Mouse (Mus musculus) limb, embryonic 14.5 days (tissue): ENCODE data around the gene B430306N03Rik. TPM values are rescaled to one million over a fixed set of nuclear protein-coding genes. Genes with fewer than 3 reads are reported as not detected.
"Not testable (repeated sequence)": the region's sequence is repeated elsewhere in the genome, so short reads cannot be mapped to it uniquely, and the experiment has no call there.

ENCODE experiments used
- ATAC-seq: fragments of 200-750 bp; cut with Nextera tagmentation; 2 replicates; pipeline ENCODE4 v1.8.0; 2017; ENCODE audit warnings: low read depth, moderate number of reproducible peaks, moderate TSS enrichment; ENCODE audit not compliant: low FRiP score
- DNase-seq: peaks from one replicate; pipeline ENCODE4 v3.0.0-alpha.2; 2015; ENCODE audit warnings: low spot score
- H3K27ac ChIP-seq: fragments of 300-500 bp; sonication (generic); replicated peaks from 2 replicates; pipeline ENCODE4 v1.5.1; 2014; ENCODE audit warnings: low read depth, mild to moderate bottlenecking, low read length, moderate library complexity, mixed read lengths
- H3K27me3 ChIP-seq: fragments of 300-500 bp; sonication (generic); 2 replicates; pipeline ENCODE4 v1.6.1; 2014; ENCODE audit warnings: low read length, mixed read lengths; ENCODE audit not compliant: control insufficient read depth, insufficient read depth
- H3K36me3 ChIP-seq: fragments of 300-500 bp; sonication (generic); 2 replicates; pipeline ENCODE4 v1.6.1; 2014; ENCODE audit warnings: mild to moderate bottlenecking, low read length, moderate library complexity, mixed read lengths; ENCODE audit not compliant: control insufficient read depth, insufficient read depth
- H3K4me1 ChIP-seq: fragments of 300-500 bp; sonication (generic); 2 replicates; pipeline ENCODE4 v1.6.1; 2014; ENCODE audit warnings: antibody characterized with exemption, low read length, mixed read lengths; ENCODE audit not compliant: control insufficient read depth, insufficient read depth
- H3K4me2 ChIP-seq: fragments of 300-500 bp; sonication (generic); replicated peaks from 2 replicates; pipeline ENCODE4 v1.6.1; 2014; ENCODE audit warnings: low read depth, mild to moderate bottlenecking, low read length, moderate library complexity; ENCODE audit not compliant: severe bottlenecking
- H3K4me3 ChIP-seq: fragments of 300-500 bp; sonication (generic); replicated peaks from 2 replicates; pipeline ENCODE4 v1.5.1; 2014; ENCODE audit warnings: low read length
- H3K9ac ChIP-seq: fragments of 300-500 bp; sonication (generic); 2 replicates; pipeline ENCODE4 v1.6.1; 2014; ENCODE audit warnings: mild to moderate bottlenecking, low read depth, low read length, moderate library complexity; ENCODE audit not compliant: severe bottlenecking
- H3K9me3 ChIP-seq: fragments of 300-500 bp; sonication (generic); 2 replicates; pipeline ENCODE4 v1.6.1; 2016; ENCODE audit warnings: low read length; ENCODE audit not compliant: control insufficient read depth
- POLR2A ChIP-seq: fragments of 200-500 bp; IDR thresholded peaks from 2 replicates; pipeline ENCODE4 v1.8.0; 2012; ENCODE audit warnings: inconsistent platforms, mild to moderate bottlenecking, moderate library complexity, borderline replicate concordance; ENCODE audit not compliant: insufficient read depth, insufficient read length; ENCODE audit errors: extremely low read depth
- WGBS: fragments of 180-500 bp; shearing (Covaris S2); extraction: QIAGEN DNeasy Blood & Tissue Kit; methylation state at CpG from one replicate; pipeline ENCODE4 v1.1.7; 2014; 5-methylcytosine and 5-hydroxymethylcytosine counted together
- polyA plus RNA-seq, 2 experiments: library from polyadenylated mRNA; depleted of rRNA in 1 of 2; stranded (reverse) in 1 of 2; unstranded in 1 of 2; fragments of >200 nt; fragmentation: Nextera tagmentation in 1 of 2; extraction: Ambion mirVana in 1 of 2; gene quantifications; 2 replicates each; pipeline versions ENCODE4 v1.2.1 to v1.2.3; 2012 to 2014

The B430306N03Rik gene
- polyA plus RNA-seq, 2 experiments = 0.18 to 0.28 TPM

- no peaks in the 10 kb centered on the region for H3K36me3 ChIP-seq
- H3K9ac ChIP-seq = no peak overlapping the region
- DNase-seq (no peak), ATAC-seq (no peak)
- H3K4me3 ChIP-seq = no peak overlapping the region
- no peak overlapping the region for H3K4me2 ChIP-seq
- no peak for TF ChIP-seq POLR2A
- H3K9me3 ChIP-seq = no peaks in the 10 kb centered on the region
- 77% methylated on average over 2 of the region's 2 CpGs for WGBS
- H3K27ac ChIP-seq = no peak overlapping the region
- H3K27me3 ChIP-seq = no peaks in the 10 kb centered on the region
- no peaks in the 10 kb centered on the region for H3K4me1 ChIP-seq
These were observed 31.3 kb downstream of the B430306N03Rik start for GRCm38 (mm10) chr17:48347287-48347686.

- Histone ChIP-seq H3K9ac (no peak overlapping the region), H3K4me2 (no peak overlapping the region), H3K9me3 (no peaks in the 10 kb centered on the region), H3K4me3 (no peak overlapping the region), H3K27me3 (no peaks in the 10 kb centered on the region), H3K4me1 (no peaks in the 10 kb centered on the region), H3K36me3 (no peaks in the 10 kb centered on the region), H3K27ac (no peak overlapping the region)
- 72% methylated on average over 5 of the region's 5 CpGs for WGBS
- DNase-seq (no peak), ATAC-seq (no peak)
- TF ChIP-seq POLR2A = no peak
These were observed 34.8 kb downstream of the B430306N03Rik start for GRCm38 (mm10) chr17:48350681-48351193.

DNA sequence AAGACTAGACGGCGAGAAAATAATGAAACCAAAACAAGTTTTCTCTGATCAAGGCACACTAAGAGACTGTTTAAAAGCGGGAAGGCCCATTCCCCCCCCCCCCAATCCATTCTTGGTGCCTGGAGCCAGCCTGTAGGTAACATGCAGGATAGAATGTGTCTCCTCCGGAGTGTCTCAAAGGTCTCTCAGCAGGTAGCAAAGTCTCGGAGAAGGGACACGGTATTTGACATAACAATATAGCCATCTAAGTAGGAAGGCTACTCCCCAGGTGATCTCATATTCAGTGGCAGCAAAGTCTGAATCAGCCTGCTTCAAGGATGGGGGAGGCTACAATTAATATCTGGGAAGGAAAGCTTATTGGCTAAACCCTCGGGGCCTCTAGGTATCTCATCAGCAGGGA is 37.0 kb downstream of the B430306N03Rik start:
- H3K27me3 ChIP-seq, H3K9me3 ChIP-seq, H3K4me1 ChIP-seq, ATAC-seq, H3K36me3 ChIP-seq, H3K27ac ChIP-seq, H3K4me3 ChIP-seq, DNase-seq, H3K9ac ChIP-seq, H3K4me2 ChIP-seq: not testable (repeated sequence)
- 78% methylated on average over 7 of the region's 7 CpGs for WGBS

DNA sequence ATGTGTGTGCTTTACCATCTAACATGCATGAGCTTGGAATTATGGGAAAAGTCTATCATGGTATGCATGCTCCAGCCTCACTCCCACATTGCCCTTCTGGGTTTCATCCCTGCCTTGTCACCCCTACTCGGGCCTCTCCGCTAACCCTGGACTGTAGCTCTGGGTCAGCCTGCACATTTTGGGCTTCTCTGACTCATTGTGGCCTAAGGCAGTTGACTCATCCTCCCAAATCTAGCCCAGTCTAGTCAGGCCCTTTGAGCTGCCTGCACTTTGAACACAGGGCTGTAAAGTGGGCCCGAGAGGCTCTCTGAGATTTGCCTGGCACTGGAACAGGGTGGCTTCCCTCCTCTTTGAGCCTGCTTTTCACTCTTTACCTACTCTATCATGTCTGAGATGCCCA is 39.9 kb downstream of the B430306N03Rik start:
- no peak for TF ChIP-seq POLR2A
- H3K4me2 ChIP-seq = no peak overlapping the region
- H3K36me3 ChIP-seq = no peaks in the 10 kb centered on the region
- ATAC-seq = no peak
- H3K4me1 ChIP-seq = no peaks in the 10 kb centered on the region
- DNase-seq = no peak
- H3K4me3 ChIP-seq = no peak overlapping the region
- H3K9ac ChIP-seq = no peak overlapping the region
- WGBS = 84% methylated on average over 3 of the region's 3 CpGs
- H3K9me3 ChIP-seq = no peaks in the 10 kb centered on the region
- H3K27me3 ChIP-seq = no peaks in the 10 kb centered on the region
- H3K27ac ChIP-seq = no peak overlapping the region

DNA sequence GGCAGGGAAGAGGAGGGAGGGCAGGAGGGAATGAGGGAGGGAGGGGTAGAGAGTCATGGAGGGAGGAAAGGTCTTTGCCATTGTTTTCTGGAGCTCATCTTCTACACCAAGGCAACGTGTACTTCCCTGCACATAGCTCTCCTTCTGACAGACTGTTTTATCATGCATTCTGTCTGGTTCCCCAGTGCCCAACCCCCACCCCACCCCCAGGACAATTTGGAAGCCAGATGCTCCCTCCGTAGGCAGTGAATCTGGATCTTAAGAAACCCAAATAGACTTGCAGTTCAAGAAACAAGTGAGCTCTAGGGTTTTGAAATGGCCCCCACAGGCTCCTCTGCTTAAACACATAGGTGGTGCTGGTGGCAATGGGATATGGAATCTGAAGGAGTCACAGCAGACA is 42.0 kb downstream of the B430306N03Rik start:
- H3K27ac ChIP-seq = no peak overlapping the region
- H3K27me3 ChIP-seq = no peaks in the 10 kb centered on the region
- WGBS = 30% methylated on average over 2 of the region's 2 CpGs
- H3K4me3 ChIP-seq = no peak overlapping the region
- no peaks in the 10 kb centered on the region for H3K36me3 ChIP-seq
- no peak for TF ChIP-seq POLR2A
- no peaks in the 10 kb centered on the region for H3K9me3 ChIP-seq
- no peaks in the 10 kb centered on the region for H3K4me1 ChIP-seq
- ATAC-seq = no peak
- DNase-seq = no peak
- H3K4me2 ChIP-seq = no peak overlapping the region
- no peak overlapping the region for H3K9ac ChIP-seq

DNA sequence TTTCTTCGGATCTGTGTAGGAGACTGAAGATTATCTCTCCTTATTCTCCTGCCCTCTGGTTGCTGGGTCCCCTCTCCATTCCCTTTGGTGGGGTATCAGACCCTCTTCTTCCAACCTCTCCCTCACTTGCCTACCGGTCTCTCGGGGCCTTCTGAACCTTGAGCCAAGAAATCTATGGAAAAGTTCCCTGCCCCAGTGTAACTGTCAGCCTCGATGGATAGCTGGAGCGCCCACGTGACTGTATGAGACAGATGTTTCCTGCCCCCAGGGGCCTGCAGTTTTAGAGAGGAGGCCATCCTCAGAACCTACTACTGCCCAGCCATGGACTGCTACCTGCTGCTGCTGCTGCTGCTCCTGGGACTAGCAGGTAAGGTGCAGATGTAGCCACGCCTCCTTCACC is 43.7 kb downstream of the B430306N03Rik start, which contains the start of gene Treml1:
Treml1 (plus strand) TSS at position 301 of the 400 bp plus-strand sequence.
- H3K4me1 ChIP-seq = no peaks in the 10 kb centered on the region
- no peak within 1 kb of the TSS for H3K4me2 ChIP-seq
- no peaks in the 10 kb centered on the region for H3K36me3 ChIP-seq
- no peaks in the 10 kb centered on the region for H3K27me3 ChIP-seq
- 63% methylated on average over 7 of the region's 7 CpGs for WGBS
- DNase-seq (no peak), ATAC-seq (no peak)
- H3K4me3 ChIP-seq = no peak within 1 kb of the TSS
- H3K9me3 ChIP-seq = no peaks in the 10 kb centered on the region
- no peak within 1 kb of the TSS for H3K9ac ChIP-seq
- H3K27ac ChIP-seq = no peak within 1 kb of the TSS
- no peak for TF ChIP-seq POLR2A
